Mouse (Mus musculus) myocyte (in vitro differentiated cells): ENCODE data around the gene Pde8b.

Experiments
- E2F4 ChIP-seq: IDR thresholded peaks from one replicate; pipeline ENCODE4 v1.6.1; 2011; ENCODE audit warnings: mild to moderate bottlenecking, control low read depth, moderate library complexity; ENCODE audit not compliant: insufficient read depth
- POLR2A ChIP-seq: IDR thresholded peaks from one replicate; pipeline ENCODE4 v1.6.1; 2011; ENCODE audit warnings: low read depth, mild to moderate bottlenecking, control low read depth, moderate library complexity; ENCODE audit not compliant: insufficient read length
- POLR2AphosphoS2 ChIP-seq: IDR thresholded peaks from one replicate; pipeline ENCODE4 v1.6.1; 2011; ENCODE audit warnings: low read depth, control low read depth; ENCODE audit not compliant: insufficient read length
- TCF12 ChIP-seq: IDR thresholded peaks from one replicate; pipeline ENCODE4 v1.6.1; 2011; ENCODE audit warnings: mild to moderate bottlenecking, control low read depth; ENCODE audit not compliant: poor library complexity, insufficient read depth, severe bottlenecking
- USF1 ChIP-seq: IDR thresholded peaks from one replicate; pipeline ENCODE4 v1.6.1; 2011; ENCODE audit warnings: low read depth, mild to moderate bottlenecking, control low read depth, moderate library complexity

DNA sequence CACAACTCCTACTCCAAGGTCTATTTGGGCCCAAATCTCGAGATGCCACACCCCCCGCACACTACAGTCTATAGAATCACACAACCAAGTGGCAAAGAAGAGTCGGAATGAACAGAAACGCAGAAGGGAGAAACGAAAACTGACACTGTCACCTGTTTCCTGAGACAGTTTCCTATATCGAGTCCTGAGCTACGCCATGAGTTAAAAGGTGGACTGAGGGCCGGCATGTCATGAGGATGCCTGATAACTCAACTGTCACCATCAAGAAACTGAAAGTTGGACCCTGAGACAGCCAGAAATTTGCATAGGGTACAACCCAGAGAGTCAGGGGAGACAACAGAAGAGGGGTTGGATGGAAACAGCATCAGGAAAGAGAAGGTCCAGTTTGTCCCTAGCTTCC, 148.8 kb downstream of the Pde8b start:
- TF ChIP-seq POLR2AphosphoS2 (no peak), TCF12 (no peak), POLR2A (no peak), E2F4 (no peak), USF1 (no peak)
